Mouse (Mus musculus) G1E (cell line): ENCODE measurements around the gene Twsg1.

Source experiments
- CTCF ChIP-seq: IDR thresholded peaks from 2 replicates; pipeline ENCODE4 v1.5.1; 2012; ENCODE audit warnings: low read depth, low read length, inconsistent platforms, mixed read lengths
- GATA1 ChIP-seq: IDR thresholded peaks from 2 replicates; pipeline ENCODE4 v1.6.1; 2012; ENCODE audit warnings: borderline replicate concordance, low read length, inconsistent platforms, mixed read lengths
- GATA2 ChIP-seq: IDR thresholded peaks from 2 replicates; pipeline ENCODE4 v1.6.1; 2012; ENCODE audit warnings: low read depth, low read length, inconsistent platforms, borderline replicate concordance
- POLR2AphosphoS5 ChIP-seq: IDR thresholded peaks from 2 replicates; pipeline ENCODE4 v1.6.1; 2012; ENCODE audit warnings: low read depth, low read length, inconsistent platforms; ENCODE audit not compliant: insufficient replicate concordance
- TAL1 ChIP-seq: conservative IDR thresholded peaks from 2 replicates; pipeline ENCODE4 v1.6.1; 2012; ENCODE audit warnings: low read depth, low read length, inconsistent platforms, mixed read lengths

GRCm38 (mm10) chr17:65953959-65954358 lies 2.9 kb upstream of the Twsg1 start:
- TF ChIP-seq GATA1 (no peak), CTCF (no peak), GATA2 (no peak), POLR2AphosphoS5 (no peak), TAL1 (no peak)
